8 mouse cellular contexts compared by ENCODE assay signal in genomic region chr3:68870568-68870950, GRCm38 (mm10). TPM values are rescaled to one million over a fixed set of nuclear protein-coding genes. Genes with fewer than 3 reads are reported as not detected.
DNase-seq lines count a peak whose midpoint lies in the region; ATAC-seq and TF ChIP-seq lines count a peak whose summit lies in the region.

No protein-coding gene starts in this region.

- 0 out of 2 replicates have a peak, but pooled peaks have one; percentile 8 for ATAC-seq in cerebellum, adult (ENCODE audit: insufficient number of reproducible peaks, low FRiP score, low TSS enrichment)
- no peak for ATAC-seq in intestine, embryonic 14.5 days (replicated peaks; ENCODE audit: low FRiP score, low TSS enrichment, low read depth)
- ATAC-seq in midbrain, postnatal 0 days (ENCODE audit: low FRiP score), result 0 out of 2 replicates have a peak, but pooled peaks have one; percentile 14

- WGBS in intestine, embryonic 14.5 days, result 4% methylated on average over 15 of the region's 15 CpGs
- WGBS in midbrain, postnatal 0 days, result 6% methylated on average over 15 of the region's 15 CpGs

- H3K27ac ChIP-seq in intestine, embryonic 14.5 days (ENCODE audit: low read depth), result no peak overlapping the region
- no peak overlapping the region for H3K27ac ChIP-seq in midbrain, postnatal 0 days (ENCODE audit: low read depth, low read length)

- H3K4me2 ChIP-seq in intestine, embryonic 14.5 days (ENCODE audit: low read length), result peak overlapping the region; percentile 99
- peak overlapping the region; percentile 94 for H3K4me2 ChIP-seq in midbrain, postnatal 0 days (ENCODE audit: low read depth, low read length, poor library complexity, severe bottlenecking)

- peak overlapping the region; percentile 56 for H3K4me3 ChIP-seq in intestine, embryonic 14.5 days (ENCODE audit: low read depth, low read length)
- H3K4me3 ChIP-seq in midbrain, postnatal 0 days (ENCODE audit: low read depth, low read length), result peak overlapping the region; percentile 61

- no peaks in the 10 kb centered on the region for H3K36me3 ChIP-seq in intestine, embryonic 14.5 days (ENCODE audit: control insufficient read depth, insufficient read depth, low read length)
- no peaks in the 10 kb centered on the region for H3K36me3 ChIP-seq in midbrain, postnatal 0 days (ENCODE audit: insufficient read depth, low read length)

- no peaks in the 10 kb centered on the region for H3K9me3 ChIP-seq in intestine, embryonic 14.5 days (ENCODE audit: control insufficient read depth, low read length)
- no peaks in the 10 kb centered on the region for H3K9me3 ChIP-seq in midbrain, postnatal 0 days (ENCODE audit: low read length)

- H3K4me1 ChIP-seq in intestine, embryonic 14.5 days (replicated peaks; ENCODE audit: control insufficient read depth, insufficient read depth, low read length), result no peaks in the 10 kb centered on the region
- H3K4me1 ChIP-seq in midbrain, postnatal 0 days (ENCODE audit: insufficient read depth, low read length), result 0 out of 2 replicates have a peak, but pooled peaks cover 3% of the 10 kb centered on the region

- H3K27me3 ChIP-seq in intestine, embryonic 14.5 days (replicated peaks; ENCODE audit: control insufficient read depth, insufficient read depth, low read length), result peaks cover 39% of the 10 kb centered on the region
- no peaks in the 10 kb centered on the region for H3K27me3 ChIP-seq in midbrain, postnatal 0 days (ENCODE audit: insufficient read depth, low read length)

- DNase-seq in cerebellum, postnatal 36 days, result no peak
- DNase-seq in ovary, postnatal 36 days (ENCODE audit: low spot score), result peak; percentile 12
- no peak for DNase-seq in ovary, adult 18-20 months (ENCODE audit: low spot score)
- DNase-seq in intestine, embryonic 14.5 days (ENCODE audit: low spot score), result no peak
- no peak for DNase-seq in midbrain, postnatal 0 days (ENCODE audit: low spot score)
- DNase-seq in yolk sac, embryonic 10.5 days (ENCODE audit: low spot score), result no peak
- no peak for DNase-seq in left cerebral cortex, adult 9 months (ENCODE audit: low spot score in 2 of 2)

- TF ChIP-seq CTCF in midbrain, postnatal 0 days (IDR thresholded peaks at IDR 0.05), result no peak

- H3K9ac ChIP-seq in intestine, embryonic 14.5 days (ENCODE audit: low read length), result 0 out of 2 replicates have a peak overlapping the region, but pooled peaks have one; percentile 45
- peak overlapping the region; percentile 74 for H3K9ac ChIP-seq in midbrain, postnatal 0 days (replicated peaks; ENCODE audit: low read length, poor library complexity, severe bottlenecking)

RNA-seq across cellular contexts. Expression of gene 1110032F04Rik, which starts 1.2 kb away (rescaled TPM):
- polyA plus RNA-seq in intestine, embryonic 14.5 days (2014; fragmentation: Nextera tagmentation; extraction: Ambion mirVana), result 1.2 and 2.0 TPM in 2 replicates
- total RNA-seq in midbrain, postnatal 0 days (2014; rRNA removed), result 19.7 and 24.3 TPM in 2 replicates
- polyA plus RNA-seq in midbrain, postnatal 0 days (2015; fragmentation: Nextera tagmentation; extraction: Ambion mirVana), result 3.1 and 3.4 TPM in 2 replicates
